Mouse (Mus musculus) cerebellum, postnatal 36 days (tissue): Measurements from ENCODE around the gene Ctnnd2.

Experiments
- DNase-seq, 2 experiments: peaks; one replicate each; pipeline ENCODE4 v3.0.0; 2021 to 2022; ENCODE audit warnings: mixed read lengths in 2 of 2

Gene Ctnnd2

GRCm38 (mm10) chr15:30548263-30548662 is 375.9 kb downstream of the Ctnnd2 start:
- DNase-seq, result no peak

- no peak for DNase-seq
These were observed 378.6 kb downstream of the Ctnnd2 start for GRCm38 (mm10) chr15:30550956-30551355.

GRCm38 (mm10) chr15:30553910-30554406 is 381.6 kb downstream of the Ctnnd2 start:
- DNase-seq, result no peak

GRCm38 (mm10) chr15:30555787-30556186 is 383.4 kb downstream of the Ctnnd2 start:
- DNase-seq, result no peak

- DNase-seq, result no peak
These were observed 390.0 kb downstream of the Ctnnd2 start for GRCm38 (mm10) chr15:30562375-30562774.

- no peak for DNase-seq
These were observed 392.2 kb downstream of the Ctnnd2 start for GRCm38 (mm10) chr15:30564594-30564993.

GRCm38 (mm10) chr15:30570254-30570800 is 397.9 kb downstream of the Ctnnd2 start:
- peak in 1 of 2 experiments; percentile 17 for DNase-seq

- DNase-seq, result peak in 1 of 2 experiments; percentile 4
These were observed 415.1 kb downstream of the Ctnnd2 start for GRCm38 (mm10) chr15:30587446-30587845.

GRCm38 (mm10) chr15:30590865-30591264 is 418.5 kb downstream of the Ctnnd2 start:
- DNase-seq, result no peak

- no peak for DNase-seq
These were observed 423.1 kb downstream of the Ctnnd2 start for GRCm38 (mm10) chr15:30595507-30595906.

- DNase-seq, result no peak
These were observed 438.2 kb downstream of the Ctnnd2 start for GRCm38 (mm10) chr15:30610613-30611012.

- DNase-seq, result no peak
These were observed 443.1 kb downstream of the Ctnnd2 start for GRCm38 (mm10) chr15:30615451-30615850.

GRCm38 (mm10) chr15:30616861-30617260 is 444.5 kb downstream of the Ctnnd2 start:
- DNase-seq, result no peak

- no peak for DNase-seq
These were observed 445.5 kb downstream of the Ctnnd2 start for GRCm38 (mm10) chr15:30617932-30618331.

- DNase-seq, result no peak
These were observed 456.1 kb downstream of the Ctnnd2 start for GRCm38 (mm10) chr15:30628524-30628923.

- DNase-seq, result no peak
These were observed 459.8 kb downstream of the Ctnnd2 start for GRCm38 (mm10) chr15:30632113-30632735.

GRCm38 (mm10) chr15:30633917-30634316 is 461.5 kb downstream of the Ctnnd2 start:
- no peak for DNase-seq

GRCm38 (mm10) chr15:30634522-30634921 is 462.1 kb downstream of the Ctnnd2 start:
- DNase-seq, result no peak

GRCm38 (mm10) chr15:30640651-30641050 is 468.3 kb downstream of the Ctnnd2 start:
- DNase-seq, result peak; percentile 24 to 47

GRCm38 (mm10) chr15:30645688-30646087 is 473.3 kb downstream of the Ctnnd2 start:
- no peak for DNase-seq

GRCm38 (mm10) chr15:30646501-30647431 is 474.4 kb downstream of the Ctnnd2 start:
- DNase-seq, result peak; percentile 59 to 67

- peak; percentile 60 to 65 for DNase-seq
These were observed 475.4 kb downstream of the Ctnnd2 start for GRCm38 (mm10) chr15:30647679-30648311.

GRCm38 (mm10) chr15:30649964-30650363 is 477.6 kb downstream of the Ctnnd2 start:
- no peak for DNase-seq
